Mouse (Mus musculus): Measurements from ENCODE around the gene Coa7. TPM values are rescaled to one million over a fixed set of nuclear protein-coding genes. Genes with fewer than 3 reads are reported as not detected.

Gene Coa7
- polyA plus RNA-seq, 1 experiment from 2014 or later = 46.4 TPM

GRCm38 (mm10) chr4:108318649-108319615 is 9.0 kb upstream of the Coa7 start:
- H3K27ac ChIP-seq (replicated peaks; ENCODE audit: low read depth, low read length) = no peak overlapping the region
- ATAC-seq (ENCODE audit: low FRiP score, low TSS enrichment) (no peak), DNase-seq (no peak)
- H3K27me3 ChIP-seq (ENCODE audit: control insufficient read depth, insufficient read depth, low read length) = no peaks in the 10 kb centered on the region
- no peaks in the 10 kb centered on the region for H3K9me3 ChIP-seq (ENCODE audit: control insufficient read depth, low read length)
- H3K4me3 ChIP-seq (replicated peaks; ENCODE audit: low read depth, low read length) = no peak overlapping the region
- H3K36me3 ChIP-seq (ENCODE audit: control insufficient read depth, insufficient read depth, low read length) = no peaks in the 10 kb centered on the region
- no peak overlapping the region for H3K9ac ChIP-seq (replicated peaks; ENCODE audit: low read length)
- WGBS = 88% methylated on average over 7 of the region's 8 CpGs
- H3K4me1 ChIP-seq (ENCODE audit: control insufficient read depth, insufficient read depth, low read length) = no peaks in the 10 kb centered on the region
- H3K4me2 ChIP-seq (ENCODE audit: low read length) = no peak overlapping the region

GRCm38 (mm10) chr4:108319747-108320146 is 8.2 kb upstream of the Coa7 start:
- WGBS = 77% methylated on average over 6 of the region's 6 CpGs
- Histone ChIP-seq H3K4me1 (ENCODE audit: control insufficient read depth, insufficient read depth, low read length) (no peaks in the 10 kb centered on the region), H3K4me2 (ENCODE audit: low read length) (no peak overlapping the region), H3K27ac (replicated peaks; ENCODE audit: low read depth, low read length) (no peak overlapping the region), H3K9ac (replicated peaks; ENCODE audit: low read length) (no peak overlapping the region), H3K36me3 (ENCODE audit: control insufficient read depth, insufficient read depth, low read length) (no peaks in the 10 kb centered on the region), H3K9me3 (ENCODE audit: control insufficient read depth, low read length) (no peaks in the 10 kb centered on the region), H3K27me3 (ENCODE audit: control insufficient read depth, insufficient read depth, low read length) (no peaks in the 10 kb centered on the region), H3K4me3 (replicated peaks; ENCODE audit: low read depth, low read length) (no peak overlapping the region)
- DNase-seq (no peak), ATAC-seq (ENCODE audit: low FRiP score, low TSS enrichment) (no peak)

- no peak overlapping the region for H3K9ac ChIP-seq (replicated peaks; ENCODE audit: low read length)
- DNase-seq = no peak
- no peak overlapping the region for H3K27ac ChIP-seq (replicated peaks; ENCODE audit: low read depth, low read length)
- 71% methylated on average over 7 of the region's 7 CpGs for WGBS
- H3K4me2 ChIP-seq (ENCODE audit: low read length) = no peak overlapping the region
- no peaks in the 10 kb centered on the region for H3K4me1 ChIP-seq (ENCODE audit: control insufficient read depth, insufficient read depth, low read length)
- H3K9me3 ChIP-seq (ENCODE audit: control insufficient read depth, low read length) = no peaks in the 10 kb centered on the region
- no peaks in the 10 kb centered on the region for H3K27me3 ChIP-seq (ENCODE audit: control insufficient read depth, insufficient read depth, low read length)
- H3K36me3 ChIP-seq (ENCODE audit: control insufficient read depth, insufficient read depth, low read length) = no peaks in the 10 kb centered on the region
- no peak overlapping the region for H3K4me3 ChIP-seq (replicated peaks; ENCODE audit: low read depth, low read length)
- ATAC-seq (ENCODE audit: low FRiP score, low TSS enrichment) = no peak
These were observed 7.1 kb upstream of the Coa7 start for GRCm38 (mm10) chr4:108320627-108321380.

- no peaks in the 10 kb centered on the region for H3K9me3 ChIP-seq (ENCODE audit: control insufficient read depth, low read length)
- no peaks in the 10 kb centered on the region for H3K27me3 ChIP-seq (ENCODE audit: control insufficient read depth, insufficient read depth, low read length)
- H3K27ac ChIP-seq (replicated peaks; ENCODE audit: low read depth, low read length) = no peak overlapping the region
- no peak overlapping the region for H3K4me2 ChIP-seq (ENCODE audit: low read length)
- 72% methylated on average over 5 of the region's 5 CpGs for WGBS
- H3K9ac ChIP-seq (replicated peaks; ENCODE audit: low read length) = no peak overlapping the region
- no peaks in the 10 kb centered on the region for H3K36me3 ChIP-seq (ENCODE audit: control insufficient read depth, insufficient read depth, low read length)
- H3K4me3 ChIP-seq (replicated peaks; ENCODE audit: low read depth, low read length) = no peak overlapping the region
- DNase-seq (no peak), ATAC-seq (ENCODE audit: low FRiP score, low TSS enrichment) (no peak)
- H3K4me1 ChIP-seq (ENCODE audit: control insufficient read depth, insufficient read depth, low read length) = peaks cover 2% of the 10 kb centered on the region; the same call in 1 of the 2 replicates
These were observed 4.4 kb upstream of the Coa7 start for GRCm38 (mm10) chr4:108323588-108323987.

DNA sequence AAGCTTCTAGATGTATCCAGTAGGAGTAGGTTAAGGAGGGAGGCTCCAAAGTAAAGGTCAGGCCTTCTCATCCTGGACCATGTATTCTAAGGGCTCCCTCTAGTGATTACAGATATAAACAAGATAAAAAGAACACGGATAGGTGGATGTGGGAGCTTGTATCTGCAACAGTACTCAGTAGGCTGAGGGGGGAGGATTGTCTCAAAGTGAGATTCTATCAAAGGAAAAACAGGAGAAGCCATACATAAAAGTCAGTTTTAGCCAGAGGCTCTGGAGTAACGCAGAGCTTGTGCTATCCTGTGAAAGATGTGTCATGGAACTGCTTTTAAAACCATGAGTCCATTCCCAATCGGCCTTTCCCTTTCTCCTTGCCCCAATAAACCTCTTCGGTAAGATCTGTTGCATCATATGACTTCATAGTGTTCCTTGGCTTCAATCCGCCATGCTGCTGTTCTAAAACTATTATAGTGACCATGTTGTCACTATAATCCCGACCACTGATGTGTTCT is 815 bp upstream of the Coa7 start:
- H3K4me3 ChIP-seq (replicated peaks; ENCODE audit: low read depth, low read length) = peak overlapping the region; percentile 67
- peak overlapping the region; percentile 69 for H3K4me2 ChIP-seq (ENCODE audit: low read length)
- no peaks in the 10 kb centered on the region for H3K9me3 ChIP-seq (ENCODE audit: control insufficient read depth, low read length)
- ATAC-seq (ENCODE audit: low FRiP score, low TSS enrichment) (0 out of 2 replicates have a peak, but pooled peaks have one; percentile 12), DNase-seq (peak; percentile 73)
- H3K27me3 ChIP-seq (ENCODE audit: control insufficient read depth, insufficient read depth, low read length) = no peaks in the 10 kb centered on the region
- H3K9ac ChIP-seq (replicated peaks; ENCODE audit: low read length) = peak overlapping the region; percentile 72
- H3K36me3 ChIP-seq (ENCODE audit: control insufficient read depth, insufficient read depth, low read length) = peaks cover 10% of the 10 kb centered on the region; the same call in 1 of the 2 replicates
- peaks cover 6% of the 10 kb centered on the region; the same call in 1 of the 2 replicates for H3K4me1 ChIP-seq (ENCODE audit: control insufficient read depth, insufficient read depth, low read length)
- peak overlapping the region; percentile 96 for H3K27ac ChIP-seq (replicated peaks; ENCODE audit: low read depth, low read length)
- WGBS = 34% methylated on average over 6 of the region's 6 CpGs

DNA sequence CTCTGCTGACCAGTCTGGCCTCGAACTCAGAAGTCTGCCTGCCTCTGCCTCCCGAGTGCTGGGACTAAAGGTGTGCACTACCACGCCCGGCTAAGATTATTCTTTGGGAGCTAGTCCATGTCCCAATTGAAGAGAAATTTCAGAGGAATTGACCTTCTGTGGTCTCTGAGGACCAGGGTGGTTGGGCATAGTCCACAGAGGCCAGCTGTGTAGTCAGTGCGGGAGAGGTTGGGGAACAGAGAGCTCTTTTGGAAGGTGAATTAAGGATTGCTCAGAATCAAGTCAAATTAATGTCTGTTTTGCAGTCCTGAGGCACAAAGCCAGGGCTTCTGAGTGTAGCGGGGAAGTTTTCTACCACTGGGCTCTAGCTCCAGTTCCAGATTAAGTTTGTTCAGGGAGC is 1.9 kb downstream of the Coa7 start:
- Histone ChIP-seq H3K4me2 (ENCODE audit: low read length) (no peak overlapping the region), H3K9me3 (ENCODE audit: control insufficient read depth, low read length) (no peaks in the 10 kb centered on the region), H3K4me3 (replicated peaks; ENCODE audit: low read depth, low read length) (no peak overlapping the region), H3K4me1 (ENCODE audit: control insufficient read depth, insufficient read depth, low read length) (peaks cover 6% of the 10 kb centered on the region; the same call in 1 of the 2 replicates), H3K36me3 (ENCODE audit: control insufficient read depth, insufficient read depth, low read length) (peaks cover 19% of the 10 kb centered on the region), H3K27ac (replicated peaks; ENCODE audit: low read depth, low read length) (no peak overlapping the region), H3K9ac (replicated peaks; ENCODE audit: low read length) (no peak overlapping the region), H3K27me3 (ENCODE audit: control insufficient read depth, insufficient read depth, low read length) (no peaks in the 10 kb centered on the region)
- DNase-seq (no peak), ATAC-seq (ENCODE audit: low FRiP score, low TSS enrichment) (no peak)
- WGBS = 97% methylated on average over 6 of the region's 6 CpGs

GRCm38 (mm10) chr4:108332041-108332440 is 4.1 kb downstream of the Coa7 start:
- H3K4me3 ChIP-seq (replicated peaks; ENCODE audit: low read depth, low read length) = no peak overlapping the region
- WGBS = 89% methylated on average over 9 of the region's 9 CpGs
- no peak overlapping the region for H3K4me2 ChIP-seq (ENCODE audit: low read length)
- DNase-seq = no peak
- no peak overlapping the region for H3K9ac ChIP-seq (replicated peaks; ENCODE audit: low read length)
- ATAC-seq (ENCODE audit: low FRiP score, low TSS enrichment) = no peak
- peaks cover 29% of the 10 kb centered on the region for H3K36me3 ChIP-seq (ENCODE audit: control insufficient read depth, insufficient read depth, low read length)
- no peaks in the 10 kb centered on the region for H3K9me3 ChIP-seq (ENCODE audit: control insufficient read depth, low read length)
- peaks cover 6% of the 10 kb centered on the region; the same call in 1 of the 2 replicates for H3K4me1 ChIP-seq (ENCODE audit: control insufficient read depth, insufficient read depth, low read length)
- H3K27me3 ChIP-seq (ENCODE audit: control insufficient read depth, insufficient read depth, low read length) = no peaks in the 10 kb centered on the region
- H3K27ac ChIP-seq (replicated peaks; ENCODE audit: low read depth, low read length) = no peak overlapping the region

DNA sequence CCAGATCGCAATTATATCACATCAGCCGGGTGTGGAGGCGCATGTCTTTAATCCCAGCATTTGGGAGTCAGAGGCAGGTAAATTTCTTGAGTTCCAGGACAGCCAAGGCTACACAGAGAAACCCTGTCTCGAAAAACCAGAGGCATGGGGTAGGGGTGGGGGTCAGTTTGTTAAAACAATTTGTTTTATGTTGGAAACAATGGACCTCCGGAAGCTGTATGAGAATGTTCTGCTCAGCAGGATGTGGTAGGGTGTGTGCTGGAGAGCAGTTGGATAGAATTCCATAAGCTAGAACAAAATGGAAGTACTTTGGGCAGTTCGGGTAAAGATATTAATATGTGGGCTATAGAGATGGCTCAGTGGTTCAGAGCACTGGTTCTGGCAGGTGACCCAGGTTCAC is 7.5 kb downstream of the Coa7 start:
- H3K9ac ChIP-seq (replicated peaks; ENCODE audit: low read length) = no peak overlapping the region
- H3K27ac ChIP-seq (replicated peaks; ENCODE audit: low read depth, low read length) = no peak overlapping the region
- H3K9me3 ChIP-seq (ENCODE audit: control insufficient read depth, low read length) = no peaks in the 10 kb centered on the region
- no peak for DNase-seq
- no peak overlapping the region for H3K4me3 ChIP-seq (replicated peaks; ENCODE audit: low read depth, low read length)
- no peaks in the 10 kb centered on the region for H3K4me1 ChIP-seq (ENCODE audit: control insufficient read depth, insufficient read depth, low read length)
- no peak for ATAC-seq (ENCODE audit: low FRiP score, low TSS enrichment)
- H3K4me2 ChIP-seq (ENCODE audit: low read length) = no peak overlapping the region
- H3K36me3 ChIP-seq (ENCODE audit: control insufficient read depth, insufficient read depth, low read length) = peaks cover 38% of the 10 kb centered on the region
- WGBS = 91% methylated on average over 6 of the region's 6 CpGs
- no peaks in the 10 kb centered on the region for H3K27me3 ChIP-seq (ENCODE audit: control insufficient read depth, insufficient read depth, low read length)
